Mouse (Mus musculus): ENCODE measurements around the gene Ankrd44. TPM values are rescaled to one million over a fixed set of nuclear protein-coding genes. Genes with fewer than 3 reads are reported as not detected.

The Ankrd44 gene
- polyA plus RNA-seq, 1 experiment = 3.7 TPM

- Histone ChIP-seq H3K27me3 (ENCODE audit: control insufficient read depth, insufficient read depth, low read length) (no peaks in the 10 kb centered on the region), H3K4me1 (ENCODE audit: control insufficient read depth, insufficient read depth, insufficient read length, low read length) (no peaks in the 10 kb centered on the region), H3K36me3 (ENCODE audit: control insufficient read depth, insufficient read depth, low read length) (no peaks in the 10 kb centered on the region), H3K27ac (ENCODE audit: insufficient read depth, low read depth, low read length) (no peak overlapping the region), H3K4me3 (ENCODE audit: low read depth, low read length) (no peak overlapping the region)
- TF ChIP-seq POLR2A (IDR thresholded peaks at IDR 0.05; ENCODE audit: low read depth, low read length) (no peak), CTCF (IDR thresholded peaks at IDR 0.05; ENCODE audit: extremely low read depth, insufficient read length, insufficient replicate concordance, low read depth, low read length) (no peak)
- WGBS = 81% methylated on average over 5 of the region's 5 CpGs
These were observed 250.7 kb downstream of the Ankrd44 start for GRCm38 (mm10) chr1:54675478-54675877.

- no peak overlapping the region for H3K4me3 ChIP-seq (ENCODE audit: low read depth, low read length)
- TF ChIP-seq CTCF (IDR thresholded peaks at IDR 0.05; ENCODE audit: extremely low read depth, insufficient read length, insufficient replicate concordance, low read depth, low read length) = no peak
- TF ChIP-seq POLR2A (IDR thresholded peaks at IDR 0.05; ENCODE audit: low read depth, low read length) = no peak
- WGBS = 49% methylated on average over 2 of the region's 2 CpGs
- no peak overlapping the region for H3K27ac ChIP-seq (ENCODE audit: insufficient read depth, low read depth, low read length)
- peaks cover 2% of the 10 kb centered on the region; the same call in 1 of the 2 replicates for H3K36me3 ChIP-seq (ENCODE audit: control insufficient read depth, insufficient read depth, low read length)
- no peaks in the 10 kb centered on the region for H3K4me1 ChIP-seq (ENCODE audit: control insufficient read depth, insufficient read depth, insufficient read length, low read length)
- H3K27me3 ChIP-seq (ENCODE audit: control insufficient read depth, insufficient read depth, low read length) = no peaks in the 10 kb centered on the region
These were observed 258.2 kb downstream of the Ankrd44 start for GRCm38 (mm10) chr1:54667991-54668390.

GRCm38 (mm10) chr1:54665582-54666405, 260.4 kb downstream of the Ankrd44 start:
- Histone ChIP-seq H3K36me3 (ENCODE audit: control insufficient read depth, insufficient read depth, low read length) (peaks cover 2% of the 10 kb centered on the region; the same call in 1 of the 2 replicates), H3K27ac (ENCODE audit: insufficient read depth, low read depth, low read length) (no peak overlapping the region), H3K4me1 (ENCODE audit: control insufficient read depth, insufficient read depth, insufficient read length, low read length) (no peaks in the 10 kb centered on the region), H3K4me3 (ENCODE audit: low read depth, low read length) (no peak overlapping the region), H3K27me3 (ENCODE audit: control insufficient read depth, insufficient read depth, low read length) (no peaks in the 10 kb centered on the region)
- WGBS = 68% methylated on average over 8 of the region's 8 CpGs
- no peak for TF ChIP-seq CTCF (IDR thresholded peaks at IDR 0.05; ENCODE audit: extremely low read depth, insufficient read length, insufficient replicate concordance, low read depth, low read length)
- no peak for TF ChIP-seq POLR2A (IDR thresholded peaks at IDR 0.05; ENCODE audit: low read depth, low read length)

GRCm38 (mm10) chr1:54665095-54665494, 261.1 kb downstream of the Ankrd44 start:
- no peaks in the 10 kb centered on the region for H3K4me1 ChIP-seq (ENCODE audit: control insufficient read depth, insufficient read depth, insufficient read length, low read length)
- no peak for TF ChIP-seq POLR2A (IDR thresholded peaks at IDR 0.05; ENCODE audit: low read depth, low read length)
- no peak for TF ChIP-seq CTCF (IDR thresholded peaks at IDR 0.05; ENCODE audit: extremely low read depth, insufficient read length, insufficient replicate concordance, low read depth, low read length)
- H3K4me3 ChIP-seq (ENCODE audit: low read depth, low read length) = no peak overlapping the region
- H3K36me3 ChIP-seq (ENCODE audit: control insufficient read depth, insufficient read depth, low read length) = peaks cover 4% of the 10 kb centered on the region; the same call in 1 of the 2 replicates
- H3K27ac ChIP-seq (ENCODE audit: insufficient read depth, low read depth, low read length) = no peak overlapping the region
- H3K27me3 ChIP-seq (ENCODE audit: control insufficient read depth, insufficient read depth, low read length) = no peaks in the 10 kb centered on the region
- 86% methylated on average over 4 of the region's 4 CpGs for WGBS

- H3K27me3 ChIP-seq (ENCODE audit: control insufficient read depth, insufficient read depth, low read length) = no peaks in the 10 kb centered on the region
- no peak overlapping the region for H3K4me3 ChIP-seq (ENCODE audit: low read depth, low read length)
- WGBS = 86% methylated on average over 6 of the region's 6 CpGs
- TF ChIP-seq CTCF (IDR thresholded peaks at IDR 0.05; ENCODE audit: extremely low read depth, insufficient read length, insufficient replicate concordance, low read depth, low read length) (no peak), POLR2A (IDR thresholded peaks at IDR 0.05; ENCODE audit: low read depth, low read length) (no peak)
- H3K36me3 ChIP-seq (ENCODE audit: control insufficient read depth, insufficient read depth, low read length) = peaks cover 4% of the 10 kb centered on the region; the same call in 1 of the 2 replicates
- H3K4me1 ChIP-seq (ENCODE audit: control insufficient read depth, insufficient read depth, insufficient read length, low read length) = no peaks in the 10 kb centered on the region
- no peak overlapping the region for H3K27ac ChIP-seq (ENCODE audit: insufficient read depth, low read depth, low read length)
These were observed 265.5 kb downstream of the Ankrd44 start for GRCm38 (mm10) chr1:54660674-54661073.

- Histone ChIP-seq H3K4me3 (ENCODE audit: low read depth, low read length) (no peak overlapping the region), H3K36me3 (ENCODE audit: control insufficient read depth, insufficient read depth, low read length) (peaks cover 4% of the 10 kb centered on the region; the same call in 1 of the 2 replicates), H3K27ac (ENCODE audit: insufficient read depth, low read depth, low read length) (no peak overlapping the region), H3K4me1 (ENCODE audit: control insufficient read depth, insufficient read depth, insufficient read length, low read length) (no peaks in the 10 kb centered on the region), H3K27me3 (ENCODE audit: control insufficient read depth, insufficient read depth, low read length) (no peaks in the 10 kb centered on the region)
- no peak for TF ChIP-seq POLR2A (IDR thresholded peaks at IDR 0.05; ENCODE audit: low read depth, low read length)
- TF ChIP-seq CTCF (IDR thresholded peaks at IDR 0.05; ENCODE audit: extremely low read depth, insufficient read length, insufficient replicate concordance, low read depth, low read length) = no peak
- 50% methylated on average over 4 of the region's 4 CpGs for WGBS
These were observed 267.6 kb downstream of the Ankrd44 start for GRCm38 (mm10) chr1:54658558-54658957.

GRCm38 (mm10) chr1:54648237-54648636, 277.9 kb downstream of the Ankrd44 start:
- 86% methylated on average over 5 of the region's 5 CpGs for WGBS
- H3K36me3 ChIP-seq (ENCODE audit: control insufficient read depth, insufficient read depth, low read length) = no peaks in the 10 kb centered on the region; the same call in 1 of the 2 replicates
- H3K27ac ChIP-seq (ENCODE audit: insufficient read depth, low read depth, low read length) = no peak overlapping the region
- H3K4me1 ChIP-seq (ENCODE audit: control insufficient read depth, insufficient read depth, insufficient read length, low read length) = no peaks in the 10 kb centered on the region
- no peak for TF ChIP-seq CTCF (IDR thresholded peaks at IDR 0.05; ENCODE audit: extremely low read depth, insufficient read length, insufficient replicate concordance, low read depth, low read length)
- no peak for TF ChIP-seq POLR2A (IDR thresholded peaks at IDR 0.05; ENCODE audit: low read depth, low read length)
- no peak overlapping the region for H3K4me3 ChIP-seq (ENCODE audit: low read depth, low read length)
- H3K27me3 ChIP-seq (ENCODE audit: control insufficient read depth, insufficient read depth, low read length) = no peaks in the 10 kb centered on the region

All from small intestine, adult 2 months (tissue).